In the genomic region with DNA sequence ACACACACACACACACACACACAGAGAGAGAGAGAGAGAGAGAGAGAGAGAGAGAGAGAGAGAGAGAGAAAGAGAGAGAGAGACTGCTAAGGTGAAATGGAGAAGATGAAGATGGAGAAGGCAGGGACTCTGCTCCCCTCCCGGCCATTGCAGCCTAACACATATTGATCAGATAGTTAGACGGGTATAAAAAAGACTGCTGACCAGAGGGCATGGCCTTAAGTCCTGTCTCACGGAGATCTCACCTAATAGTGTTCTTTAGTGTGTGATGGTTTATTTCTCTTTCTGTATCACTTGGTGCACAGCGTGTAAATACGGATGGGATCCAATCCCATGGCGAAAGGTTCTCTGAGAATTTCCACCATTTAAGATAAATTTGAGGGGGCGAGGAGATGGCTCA, we compare ENCODE assay signal across 8 mouse cellular contexts. TPM values are rescaled to one million over a fixed set of nuclear protein-coding genes. Genes with fewer than 3 reads are reported as not detected.
DNase-seq lines count a peak whose midpoint lies in the region; ATAC-seq lines count a peak whose summit lies in the region.

Fam81a (minus strand) TSS at position 101 of the 400 bp plus-strand sequence.

- H3K4me1 ChIP-seq in forebrain, embryonic 13.5 days, result peaks cover 17% of the 10 kb centered on the region
- peaks cover 16% of the 10 kb centered on the region for H3K4me1 ChIP-seq in intestine, embryonic 16.5 days (ENCODE audit: control insufficient read depth, insufficient read depth, low read length)
- 0 out of 2 replicates have a peak, but pooled peaks cover 10% of the 10 kb centered on the region for H3K4me1 ChIP-seq in midbrain, embryonic 14.5 days (ENCODE audit: control insufficient read depth, insufficient read depth, low read length)

- peak within 1 kb of the TSS; percentile 70 for H3K4me3 ChIP-seq in forebrain, embryonic 13.5 days
- peak within 1 kb of the TSS; percentile 60 for H3K4me3 ChIP-seq in intestine, embryonic 16.5 days (ENCODE audit: low read length)
- H3K4me3 ChIP-seq in midbrain, embryonic 14.5 days (replicated peaks; ENCODE audit: low read depth, low read length), result peak within 1 kb of the TSS; percentile 62

- no peak for ATAC-seq in forebrain, embryonic 13.5 days
- no peak for ATAC-seq in intestine, embryonic 16.5 days
- ATAC-seq in midbrain, embryonic 14.5 days (ENCODE audit: low FRiP score, low TSS enrichment), result no peak
- ATAC-seq in monocyte, adult 5-6 weeks (replicated peaks; ENCODE audit: insufficient number of reproducible peaks, low FRiP score, low TSS enrichment, poor library complexity, severe bottlenecking), result no peak

- WGBS in forebrain, embryonic 13.5 days, result 73% methylated on average over 7 of the region's 7 CpGs
- WGBS in intestine, embryonic 16.5 days, result 66% methylated on average over 7 of the region's 7 CpGs
- WGBS in midbrain, embryonic 14.5 days, result 69% methylated on average over 7 of the region's 7 CpGs

- no peaks in the 10 kb centered on the region for H3K36me3 ChIP-seq in forebrain, embryonic 13.5 days (ENCODE audit: poor library complexity, severe bottlenecking)
- H3K36me3 ChIP-seq in intestine, embryonic 16.5 days (ENCODE audit: control insufficient read depth, insufficient read depth, low read length), result no peaks in the 10 kb centered on the region
- no peaks in the 10 kb centered on the region for H3K36me3 ChIP-seq in midbrain, embryonic 14.5 days (ENCODE audit: control insufficient read depth, insufficient read depth, low read length)

- peak within 1 kb of the TSS; percentile 73 for H3K9ac ChIP-seq in forebrain, embryonic 13.5 days
- H3K9ac ChIP-seq in intestine, embryonic 16.5 days (ENCODE audit: low read depth, low read length), result peak within 1 kb of the TSS; percentile 65
- H3K9ac ChIP-seq in midbrain, embryonic 14.5 days (replicated peaks; ENCODE audit: low read length), result peak within 1 kb of the TSS; percentile 59

- no peaks in the 10 kb centered on the region for H3K9me3 ChIP-seq in forebrain, embryonic 13.5 days (replicated peaks)
- no peaks in the 10 kb centered on the region for H3K9me3 ChIP-seq in intestine, embryonic 16.5 days (ENCODE audit: control insufficient read depth, low read length)
- no peaks in the 10 kb centered on the region for H3K9me3 ChIP-seq in midbrain, embryonic 14.5 days (ENCODE audit: control insufficient read depth, low read length)

- DNase-seq in left cerebral cortex, adult 18-20 months (ENCODE audit: low spot score in 2 of 2), result no peak
- DNase-seq in left cerebral cortex, adult 11 months (ENCODE audit: low spot score), result no peak
- no peak for DNase-seq in midbrain, embryonic 14.5 days
- DNase-seq in spleen, postnatal 14 days (ENCODE audit: low spot score in 2 of 2), result no peak
- DNase-seq in B cell, adult 2 months, result no peak

- peaks cover 12% of the 10 kb centered on the region for H3K27me3 ChIP-seq in forebrain, embryonic 13.5 days
- peaks cover 3% of the 10 kb centered on the region for H3K27me3 ChIP-seq in intestine, embryonic 16.5 days (replicated peaks; ENCODE audit: control insufficient read depth, insufficient read depth, low read length)
- H3K27me3 ChIP-seq in midbrain, embryonic 14.5 days (ENCODE audit: control insufficient read depth, insufficient read depth, low read length), result peaks cover 6% of the 10 kb centered on the region; the same call in 1 of the 2 replicates

- peak within 1 kb of the TSS; percentile 94 for H3K4me2 ChIP-seq in forebrain, embryonic 13.5 days
- H3K4me2 ChIP-seq in intestine, embryonic 16.5 days (ENCODE audit: low read depth, low read length), result peak within 1 kb of the TSS; percentile 85
- peak within 1 kb of the TSS; percentile 94 for H3K4me2 ChIP-seq in midbrain, embryonic 14.5 days (ENCODE audit: low read length)

- no peak within 1 kb of the TSS for H3K27ac ChIP-seq in forebrain, embryonic 13.5 days
- no peak within 1 kb of the TSS for H3K27ac ChIP-seq in intestine, embryonic 16.5 days (ENCODE audit: low read length)
- H3K27ac ChIP-seq in midbrain, embryonic 14.5 days (replicated peaks; ENCODE audit: low read depth, low read length), result no peak within 1 kb of the TSS; the same call in 1 of the 2 replicates

RNA-seq across cellular contexts. Expression of gene Fam81a, which starts in this region (rescaled TPM):
- total RNA-seq in left cerebral cortex, adult 18-20 months (2021), result 100 to 1,000 TPM; 190 to 198 TPM
- 5.1 and 8.0 TPM in 2 replicates for polyA plus RNA-seq in forebrain, embryonic 13.5 days (2015; fragmentation: Nextera tagmentation; extraction: Ambion mirVana)
- 4.8 and 5.3 TPM in 2 replicates for polyA plus RNA-seq in intestine, embryonic 16.5 days (2015; fragmentation: Nextera tagmentation; extraction: Ambion mirVana)
- 5.6 and 5.9 TPM in 2 replicates for polyA plus RNA-seq in midbrain, embryonic 14.5 days (2014; fragmentation: Nextera tagmentation; extraction: Ambion mirVana)
- 0.64 to 1.7 TPM (median 0.76 TPM) in 3 replicates for total RNA-seq in monocyte, adult 5-6 weeks (2017)

Comparison
In these comparisons a context has a peak if more than half of its experiments do, and no peak if none do; other contexts are left out.
1. RNA of gene Fam81a (total RNA-seq): 190 to 198 TPM in left cerebral cortex, adult 18-20 months; 0.64 to 1.7 TPM in monocyte, adult 5-6 weeks; every median in the first group is over 10 times any median in the second.
2. Peak in every context shown above with its lines, with median percentiles within 50 percentile points of each other: H3K4me2 ChIP-seq, H3K4me3 ChIP-seq and H3K9ac ChIP-seq.